Mouse (Mus musculus) frontal cortex, postnatal 25 days (tissue): ENCODE measurements around the gene Dand5.

Source experiments
- DNase-seq, 2 experiments: peaks; one replicate each; pipeline ENCODE4 v3.0.0; 2022; ENCODE audit warnings: low spot score in 2 of 2

Gene Dand5

DNA sequence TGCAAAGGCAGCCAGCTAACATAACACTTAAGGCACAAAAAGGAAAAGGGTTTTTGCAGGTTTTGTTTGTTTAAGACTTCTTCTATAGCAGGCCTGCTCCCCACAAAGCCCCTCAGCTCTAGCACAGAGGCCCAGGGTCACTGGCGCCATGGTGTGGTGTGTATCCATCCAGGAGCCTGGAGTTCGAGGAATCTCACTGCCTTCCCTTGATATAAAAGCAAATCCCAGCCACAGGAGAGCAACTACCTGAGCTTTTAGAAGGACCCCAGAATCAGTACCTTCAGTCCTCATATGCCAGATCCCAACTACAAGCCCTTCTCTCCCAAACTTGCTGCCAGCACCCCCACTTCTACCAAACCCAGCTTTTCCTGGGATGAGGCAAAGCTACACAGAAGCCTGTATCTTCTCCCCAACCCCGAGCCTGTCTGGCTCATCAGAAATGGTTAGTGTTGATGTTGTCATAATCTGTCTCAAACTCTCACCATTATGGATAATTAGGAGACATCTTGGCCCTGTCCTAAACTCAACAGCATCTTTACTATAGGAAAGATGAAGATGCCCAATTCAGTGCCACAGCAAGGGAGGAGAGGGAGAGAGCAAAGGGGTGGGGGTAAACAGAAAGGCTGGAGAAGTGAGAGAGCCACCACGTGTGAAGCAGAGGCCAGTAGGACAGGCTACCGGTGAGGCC lies 51.5 kb downstream of the Dand5 start:
- no peak for DNase-seq

- DNase-seq, result no peak
Observed at GRCm38 (mm10) chr8:84770100-84770953, 52.3 kb downstream of the Dand5 start.

- DNase-seq, result no peak
Observed at GRCm38 (mm10) chr8:84769324-84769723, 53.3 kb downstream of the Dand5 start.

- DNase-seq, result no peak
Observed at GRCm38 (mm10) chr8:84768343-84769095, 54.1 kb downstream of the Dand5 start.

GRCm38 (mm10) chr8:84767221-84767620 lies 55.4 kb downstream of the Dand5 start:
- DNase-seq, result no peak

DNA sequence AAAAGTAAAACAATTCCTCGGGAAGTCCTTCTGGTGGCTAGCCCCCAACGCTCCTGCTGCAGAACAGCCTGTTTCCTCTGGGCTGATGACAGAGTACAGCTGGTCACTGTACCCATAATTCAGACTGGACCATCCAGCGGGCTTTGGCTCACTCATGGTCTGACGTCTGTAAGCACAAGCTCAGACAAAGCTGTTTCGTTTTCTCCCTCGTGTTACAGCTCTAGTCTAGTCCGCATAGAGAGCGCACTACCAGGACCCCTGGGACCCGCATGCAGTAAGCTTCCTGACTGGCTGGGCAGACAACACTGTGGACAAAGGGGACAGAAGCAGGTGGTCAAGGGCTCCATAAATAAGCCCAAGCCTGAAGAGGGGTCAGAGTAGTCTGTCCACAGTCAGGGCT lies 56.2 kb downstream of the Dand5 start:
- DNase-seq, result no peak

GRCm38 (mm10) chr8:84765629-84766028 lies 57.0 kb downstream of the Dand5 start:
- DNase-seq, result no peak
